Mouse (Mus musculus): ENCODE data around the gene Slc2a8.

The Slc2a8 gene

DNA sequence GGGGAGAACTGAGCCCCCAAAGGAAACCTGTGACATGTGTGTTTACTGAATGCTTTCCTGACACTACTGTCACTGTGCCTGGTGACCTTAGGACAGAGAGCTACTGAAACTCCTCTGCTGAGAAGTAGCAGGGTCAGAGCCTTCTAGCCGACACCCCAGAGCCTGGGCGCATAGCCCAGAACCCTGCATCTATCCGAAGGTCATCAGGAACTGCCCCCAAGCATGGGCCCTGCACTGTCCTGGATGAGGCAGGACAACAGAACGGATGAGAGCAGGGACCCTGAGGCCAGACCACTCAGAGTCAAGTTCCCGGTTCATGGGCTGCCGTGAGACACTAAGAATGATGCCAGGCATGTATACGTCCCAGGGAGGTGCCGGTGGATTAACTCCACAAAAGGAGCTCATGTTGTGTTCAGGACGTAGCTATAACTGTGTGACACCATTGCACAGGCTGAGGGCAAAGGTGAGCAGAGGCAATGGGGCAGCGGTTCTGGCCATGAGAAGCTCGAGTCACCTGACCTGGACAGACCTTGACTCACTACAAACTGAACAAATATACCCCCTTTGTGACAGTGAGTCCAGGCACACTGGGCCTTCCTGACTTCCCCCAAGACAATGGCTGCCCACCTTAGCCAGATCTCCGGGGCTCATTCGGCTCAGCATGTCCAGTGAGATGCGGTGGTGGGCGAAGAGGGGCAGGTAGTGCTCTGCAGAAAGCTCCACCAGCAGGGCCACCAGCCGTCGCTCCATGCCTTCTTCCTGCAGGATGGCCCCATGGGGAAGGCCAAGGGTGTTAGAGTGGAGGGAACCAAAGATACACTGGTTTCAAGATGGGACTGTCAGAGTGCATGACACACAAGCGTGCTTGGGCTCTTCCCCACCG is 52.7 kb downstream of the Slc2a8 start:
- no peak for DNase-seq (ENCODE audit: low spot score)

DNA sequence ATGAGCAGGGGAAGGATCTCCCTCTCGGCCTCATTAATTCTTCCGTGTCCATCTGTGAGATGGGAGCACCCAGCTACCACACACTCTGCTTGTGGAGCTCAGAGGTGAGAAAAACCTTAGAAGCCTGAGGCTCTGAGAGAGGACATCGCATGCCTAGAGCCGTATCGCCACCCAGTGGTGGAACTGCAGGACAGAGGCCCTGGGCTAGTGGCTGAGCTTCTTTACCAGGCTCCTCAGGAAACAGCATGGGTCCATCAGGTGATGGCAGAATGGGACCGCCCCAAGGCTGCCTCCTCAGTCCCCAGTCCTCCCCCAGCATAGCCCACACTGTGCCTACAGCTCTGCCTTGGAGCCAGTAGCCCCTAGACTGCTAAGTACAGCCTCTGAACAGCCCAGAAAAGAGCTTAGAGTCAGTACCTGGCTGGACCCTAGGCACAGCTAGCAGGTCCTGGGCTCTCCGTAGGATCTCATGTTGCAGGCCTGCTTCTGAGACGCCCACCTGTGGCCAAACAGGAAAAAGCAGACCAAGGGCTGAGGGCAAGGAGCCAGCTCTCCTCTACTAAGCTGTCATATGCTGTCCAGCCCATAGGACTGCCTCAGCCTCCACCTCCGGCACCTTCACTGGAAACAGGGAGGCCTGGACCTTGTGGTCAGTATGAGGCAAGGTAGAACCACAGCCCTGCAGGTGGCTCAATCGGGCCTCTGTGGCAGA is 53.5 kb downstream of the Slc2a8 start:
- peak; percentile 85 for DNase-seq (ENCODE audit: low spot score)

DNA sequence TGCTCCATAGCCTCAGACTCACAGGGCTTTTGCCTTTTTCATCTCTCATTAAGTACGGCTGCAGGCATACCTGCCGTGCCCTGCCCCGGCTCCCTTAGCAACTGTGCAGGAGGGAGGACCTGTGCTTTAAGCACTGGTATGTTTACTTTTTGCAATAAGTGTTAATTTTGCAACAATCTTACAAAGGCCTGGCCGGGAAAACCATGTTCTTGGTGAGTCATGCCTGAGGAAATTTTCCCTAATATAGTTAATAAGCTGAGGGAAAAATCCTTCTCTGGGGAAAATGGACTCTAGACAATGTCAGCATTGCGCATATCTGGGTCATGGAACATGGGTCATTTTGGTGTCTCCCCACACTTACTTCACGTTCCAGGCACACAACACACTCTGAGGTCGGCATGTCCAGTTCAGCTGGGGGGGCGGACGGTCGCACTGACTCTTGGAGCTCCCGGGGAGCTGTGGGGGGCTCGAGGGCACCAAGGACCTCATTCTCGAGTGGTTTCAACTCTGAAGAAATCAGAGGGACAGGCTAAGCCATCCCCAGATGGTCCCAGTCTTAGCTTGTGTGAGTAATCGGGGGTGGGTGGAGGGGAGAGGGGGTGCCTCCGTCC is 54.2 kb downstream of the Slc2a8 start:
- no peak for DNase-seq (ENCODE audit: low spot score)

DNA sequence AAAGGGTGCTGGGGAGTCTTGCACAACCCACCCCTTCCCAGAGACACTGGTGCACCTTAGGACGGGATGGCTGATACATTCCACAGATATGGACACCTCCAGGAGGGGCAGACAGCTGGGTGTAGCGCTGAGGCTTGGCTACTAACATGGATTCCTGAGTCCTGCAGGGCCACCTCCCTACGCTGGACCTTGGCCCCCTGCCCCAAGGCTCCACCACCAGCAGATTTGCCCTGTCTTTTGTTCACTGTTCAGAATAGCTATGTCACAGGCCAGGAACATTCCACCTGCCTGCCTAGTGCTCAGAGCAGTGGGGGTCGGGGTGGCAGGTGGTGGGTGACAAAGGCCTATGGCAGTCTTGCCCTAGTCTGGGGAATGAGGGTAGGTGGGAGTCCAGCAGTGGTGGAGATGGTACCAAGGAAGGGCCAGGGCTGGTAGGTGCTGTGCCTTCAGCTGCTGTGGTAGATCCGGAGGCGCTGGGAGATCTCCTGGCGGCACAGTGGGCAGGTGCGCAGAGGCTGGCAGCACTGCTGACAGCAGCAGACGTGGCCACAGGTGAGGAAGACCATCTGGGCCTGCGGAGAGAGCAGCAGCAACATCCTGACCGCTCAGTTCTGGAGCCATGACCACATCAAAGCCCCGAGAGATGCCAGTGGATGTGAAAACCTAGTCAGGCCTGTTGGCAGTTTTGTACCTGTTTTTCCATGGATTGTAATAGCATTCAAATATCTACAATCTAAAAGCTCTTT is 55.4 kb downstream of the Slc2a8 start:
- no peak for DNase-seq (ENCODE audit: low spot score)

DNA sequence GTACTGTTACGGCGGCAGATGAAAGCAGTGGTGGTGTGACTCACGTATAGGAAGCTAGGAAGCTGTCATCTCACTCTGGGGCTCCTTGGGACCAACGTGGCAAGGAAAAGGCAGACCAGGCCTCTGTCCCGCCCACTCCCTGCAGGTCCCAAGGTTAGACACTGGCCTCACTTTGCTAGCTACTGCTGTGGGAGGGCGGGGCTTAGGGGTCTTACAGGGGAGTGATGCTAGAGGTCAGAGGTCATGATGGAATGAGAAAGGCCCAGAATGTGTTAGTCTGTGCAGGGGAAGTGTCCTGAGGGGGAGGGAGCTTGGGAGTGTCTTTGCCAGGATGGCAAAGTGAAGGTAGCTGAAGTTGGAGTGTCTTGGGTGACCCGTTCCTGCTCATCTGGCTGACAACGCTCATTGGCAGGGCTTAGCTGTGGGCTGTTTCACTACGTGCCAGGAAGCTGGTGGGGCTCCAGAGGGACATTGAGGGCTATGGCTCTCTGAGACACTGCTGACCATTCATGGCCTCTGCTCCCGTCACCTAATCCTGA is 57.5 kb downstream of the Slc2a8 start:
- no peak for DNase-seq (ENCODE audit: low spot score)

DNA sequence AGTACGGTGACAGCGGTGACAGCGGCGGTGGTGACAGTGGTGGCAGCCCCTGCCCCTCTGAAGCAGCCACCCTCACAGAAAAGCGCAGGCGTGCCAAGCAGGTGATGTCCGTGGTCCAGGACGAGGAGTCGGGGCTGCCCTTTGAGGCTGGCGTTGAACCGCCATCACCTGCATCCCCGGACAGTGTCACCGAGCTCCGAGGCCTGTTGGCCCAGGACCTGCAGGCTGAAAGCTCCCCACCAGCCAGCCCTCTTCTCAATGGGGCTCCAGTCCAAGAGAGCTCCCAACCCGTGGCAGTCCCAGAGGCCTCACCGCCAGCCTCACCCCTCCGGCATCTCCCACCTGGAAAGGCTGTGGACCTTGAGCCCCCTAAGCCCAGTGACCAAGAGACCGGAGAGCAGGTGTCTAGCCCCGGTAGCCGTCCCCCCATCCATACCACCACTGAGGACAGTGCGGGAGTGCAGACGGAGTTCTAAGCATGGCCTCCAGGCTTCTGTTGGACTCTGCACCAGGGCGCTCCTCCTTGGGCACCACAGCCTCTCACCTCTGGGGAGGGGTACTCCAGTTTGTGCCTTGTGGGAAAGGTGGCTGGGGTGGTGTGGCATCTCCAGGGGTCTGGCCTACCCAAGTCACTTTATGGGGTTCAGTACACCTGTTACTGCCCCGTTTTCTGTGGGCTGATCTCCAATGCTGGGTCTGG is 58.2 kb downstream of the Slc2a8 start:
- DNase-seq (ENCODE audit: low spot score): no peak
